Mouse (Mus musculus): ENCODE data around the gene Pxn. TPM values are rescaled to one million over a fixed set of nuclear protein-coding genes. Genes with fewer than 3 reads are reported as not detected.
"Not testable (repeated sequence)": the region's sequence is repeated elsewhere in the genome, so short reads cannot be mapped to it uniquely, and the experiment has no call there.

Pxn gene
- polyA plus RNA-seq, 1 experiment = 76.8 TPM

DNA sequence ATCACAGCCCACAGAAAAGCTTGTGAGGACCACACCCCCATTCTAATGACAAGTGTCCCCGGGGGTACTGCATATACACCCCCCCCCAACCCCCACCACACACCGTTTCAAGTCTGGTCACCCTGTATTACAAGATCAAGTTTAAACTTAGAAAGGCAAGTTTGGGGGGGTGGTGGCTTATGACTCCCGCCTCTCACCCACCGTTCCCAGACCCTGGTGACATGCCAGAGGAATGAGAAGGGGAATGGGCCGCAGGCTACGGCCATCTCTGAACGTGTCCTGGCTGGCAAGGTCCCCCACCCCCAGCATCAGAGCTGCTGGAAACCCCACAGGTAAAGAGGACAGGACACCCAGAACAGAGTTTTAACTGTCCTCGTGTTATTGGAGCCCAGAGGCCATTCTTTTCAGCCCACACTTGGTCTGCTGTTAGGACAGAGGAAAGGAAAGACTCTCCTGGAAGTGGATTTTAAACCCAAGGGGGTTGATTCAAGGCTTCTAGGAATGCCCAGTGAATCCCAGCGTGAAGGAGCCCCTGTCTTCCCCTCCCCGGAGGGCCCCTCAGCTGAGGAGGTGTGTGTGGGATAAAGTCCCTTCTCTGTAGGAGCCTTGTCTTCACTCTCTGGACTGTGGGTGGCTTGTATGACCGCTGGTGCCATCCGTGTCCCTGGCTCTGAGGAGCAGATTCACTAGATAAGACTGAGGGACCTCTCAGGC is 948 bp downstream of the Pxn start:
- WGBS = 21% methylated on average over 12 of the region's 12 CpGs
- DNase-seq (ENCODE audit: low read depth, low spot score) = no peak

DNA sequence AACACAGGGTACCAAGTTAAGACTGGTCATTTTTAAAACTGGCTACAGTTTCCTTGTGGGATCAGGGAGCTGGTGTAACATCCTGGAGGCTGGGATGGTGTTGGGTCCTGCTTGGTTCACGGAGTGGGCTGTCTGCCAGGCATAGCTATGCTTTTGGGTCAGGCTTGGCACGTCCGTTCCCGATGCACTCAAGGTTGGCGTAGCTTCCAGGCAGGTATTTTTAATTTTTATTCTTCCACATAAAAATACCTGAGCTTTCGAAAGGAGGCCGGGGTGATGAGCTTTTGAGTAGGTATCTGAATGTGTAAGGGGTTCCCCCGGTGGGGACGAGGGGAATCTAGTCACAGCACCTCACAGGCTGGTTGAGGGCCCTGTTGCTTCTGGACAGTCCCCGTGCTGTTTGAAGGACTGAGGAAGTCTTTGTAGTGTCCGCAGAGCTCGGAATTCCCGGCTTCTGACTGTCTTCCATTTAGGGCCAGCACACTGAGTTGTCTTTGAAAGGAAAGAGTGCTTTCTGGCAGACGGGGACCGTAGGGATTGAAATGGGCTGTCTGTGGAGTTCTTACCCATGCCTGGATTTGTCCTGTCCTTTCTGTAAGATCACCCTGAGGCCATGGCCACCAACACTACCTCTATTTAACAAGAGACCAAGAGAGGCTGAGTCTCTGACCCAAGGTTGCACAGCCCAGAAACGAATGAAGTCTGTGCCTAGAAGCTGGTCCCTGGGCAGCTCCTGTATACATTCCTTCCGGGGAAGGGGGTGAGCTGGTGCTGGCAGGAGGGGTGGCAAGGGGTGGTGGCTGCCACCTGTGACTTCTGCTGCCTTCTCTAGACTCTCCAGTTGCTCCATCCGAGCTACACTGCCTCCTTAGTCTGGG is 1.7 kb downstream of the Pxn start:
- DNase-seq (ENCODE audit: low read depth, low spot score) = no peak
- 52% methylated on average over 18 of the region's 18 CpGs for WGBS

DNA sequence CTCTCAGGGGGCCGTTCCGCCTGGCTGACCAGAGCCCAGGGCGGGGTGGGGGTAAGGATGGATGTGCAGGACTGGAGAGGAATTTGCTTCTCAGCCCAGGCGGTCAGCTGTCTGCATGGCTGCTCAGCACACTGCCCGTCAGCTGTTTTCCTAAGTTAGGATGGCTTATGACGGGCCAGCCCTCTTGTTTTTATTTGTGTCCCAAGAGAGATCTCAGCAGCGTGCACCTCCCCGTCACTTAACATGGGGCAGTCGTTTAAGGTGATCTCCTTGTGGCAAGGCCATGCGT is 2.3 kb downstream of the Pxn start:
- WGBS = 62% methylated on average over 10 of the region's 10 CpGs
- DNase-seq (ENCODE audit: low read depth, low spot score) = no peak

DNA sequence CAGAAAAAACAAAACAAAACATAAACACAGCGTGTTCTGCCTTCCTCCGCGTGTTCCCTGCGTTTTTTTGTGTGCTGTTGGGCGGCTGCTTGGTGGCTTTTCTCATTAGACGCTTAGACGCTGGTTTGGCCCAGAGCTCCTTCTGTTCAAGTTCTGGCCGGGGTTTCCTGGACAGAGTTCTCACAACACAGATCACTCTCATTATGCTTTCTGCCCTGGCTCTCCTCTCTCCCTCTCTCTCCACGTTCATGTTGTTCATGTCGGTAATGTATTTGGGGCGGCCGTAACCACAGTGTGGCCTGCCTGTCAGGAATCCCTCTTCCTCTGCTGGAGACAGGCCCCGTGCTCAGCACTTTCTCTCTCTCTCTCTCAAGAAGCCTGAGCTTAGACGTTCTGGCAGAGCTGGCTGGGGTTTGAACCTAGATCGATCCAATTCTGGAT is 2.9 kb downstream of the Pxn start:
- no peak for DNase-seq (ENCODE audit: low read depth, low spot score)
- 55% methylated on average over 15 of the region's 15 CpGs for WGBS

DNA sequence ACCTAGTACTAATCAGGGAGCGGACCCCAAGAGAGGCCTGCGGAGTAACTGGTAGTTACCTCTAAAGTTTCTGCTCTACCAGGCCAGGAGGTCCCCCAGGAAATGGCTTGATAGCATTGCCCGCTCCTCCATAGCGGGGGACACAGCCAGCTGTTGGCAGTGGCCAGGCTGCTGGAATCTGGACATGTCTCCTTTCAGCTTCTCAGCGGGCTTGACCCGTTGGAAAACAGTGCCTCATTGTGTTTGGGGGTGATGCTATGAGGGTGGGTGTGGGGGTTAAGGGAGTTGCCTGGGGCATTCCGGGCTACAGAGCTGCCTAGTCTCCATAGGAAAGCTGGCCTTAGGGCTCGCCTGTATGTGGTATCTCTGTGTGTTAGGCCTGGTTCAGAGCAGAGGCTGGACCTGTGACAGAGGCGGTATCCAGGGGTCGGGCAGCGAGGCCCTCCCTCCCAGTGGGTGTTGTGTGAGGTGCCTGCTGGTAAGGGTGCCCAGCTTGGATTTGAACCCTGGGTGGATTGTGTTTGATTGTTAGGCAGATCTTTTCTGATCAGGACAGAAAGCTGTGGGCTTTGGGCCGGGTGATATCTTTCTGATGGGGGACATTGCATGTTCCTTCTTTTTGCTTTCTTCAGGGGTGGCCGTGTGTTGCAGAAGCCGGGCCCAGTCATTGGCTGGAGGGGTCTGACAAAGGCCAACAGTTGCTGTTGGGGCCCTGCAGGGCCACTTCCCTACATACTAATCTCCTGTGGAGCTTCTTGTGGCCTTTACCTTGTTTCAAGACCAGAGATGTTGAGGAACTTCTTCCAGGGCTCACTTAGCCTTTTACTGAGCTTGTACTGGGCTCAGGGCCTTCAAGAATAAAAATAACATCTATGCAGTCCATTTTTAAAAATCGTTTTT is 3.6 kb downstream of the Pxn start:
- no peak for DNase-seq (ENCODE audit: low read depth, low spot score)
- WGBS = 71% methylated on average over 15 of the region's 15 CpGs

DNA sequence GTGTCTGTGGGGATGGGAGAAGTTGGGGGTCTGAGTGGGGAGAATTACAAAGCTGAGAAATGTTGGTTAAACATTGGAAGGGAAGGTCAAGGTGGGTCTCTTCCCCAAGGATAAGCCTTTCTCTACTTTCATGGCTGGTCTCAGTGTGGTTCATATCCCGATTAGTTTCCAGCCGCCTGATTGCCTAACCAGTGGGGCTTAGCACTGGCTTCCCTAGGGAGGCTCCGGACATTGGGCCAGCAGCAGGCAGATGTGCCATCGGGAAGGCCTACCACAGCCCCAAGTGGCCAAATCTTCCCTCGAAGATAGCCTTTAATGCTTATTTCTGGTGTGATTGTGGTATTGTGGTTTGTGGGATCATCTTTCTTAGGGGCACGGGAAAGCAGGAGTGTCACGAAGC is 5.9 kb downstream of the Pxn start:
- DNase-seq (ENCODE audit: low read depth, low spot score) = no peak

DNA sequence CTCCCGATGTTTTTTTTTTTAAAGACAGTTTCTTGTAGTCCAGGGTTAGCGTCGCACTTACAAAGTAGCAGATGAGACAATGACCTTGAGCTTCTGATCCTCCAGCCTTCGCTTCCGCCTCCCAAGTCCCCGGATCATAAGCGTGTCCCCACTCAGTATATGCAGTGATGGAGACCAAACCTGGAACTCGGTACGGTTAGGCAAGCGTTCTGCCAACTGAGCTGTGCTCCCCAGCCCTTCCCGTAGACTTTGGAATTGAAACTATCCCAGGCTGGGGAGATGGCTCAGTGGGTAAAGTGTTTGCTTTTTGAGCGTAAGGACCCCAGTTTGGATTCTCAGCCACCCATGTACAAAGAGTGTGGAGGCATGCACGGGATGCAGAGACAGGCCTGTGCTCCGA is 6.8 kb downstream of the Pxn start:
- no peak for DNase-seq (ENCODE audit: low read depth, low spot score)
- WGBS = 95% methylated on average over 14 of the region's 14 CpGs

More for the DNA sequence above, 5.9 kb downstream of the Pxn start:
- WGBS = 87% methylated on average over 7 of the region's 7 CpGs

DNA sequence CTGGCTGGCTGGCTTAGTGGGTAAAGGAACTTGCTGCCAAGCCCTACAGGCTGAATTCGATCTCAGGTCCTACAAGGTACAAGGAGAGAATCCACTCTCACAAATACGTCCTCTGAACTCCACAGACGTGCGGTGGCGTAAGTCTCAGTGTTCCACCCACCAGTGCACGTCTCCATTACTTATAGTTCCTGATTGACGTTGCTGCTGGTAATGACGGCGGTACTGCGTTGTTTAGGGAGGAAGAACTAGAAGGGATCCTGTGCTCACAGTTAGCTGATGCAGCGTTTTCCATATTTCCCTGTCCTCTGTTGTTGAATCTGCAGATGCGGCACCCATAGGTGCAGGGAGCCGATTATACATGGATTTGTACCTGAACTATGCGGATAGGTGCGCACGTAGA is 7.2 kb downstream of the Pxn start:
- WGBS = 88% methylated on average over 16 of the region's 16 CpGs
- no peak for DNase-seq (ENCODE audit: low read depth, low spot score)

DNA sequence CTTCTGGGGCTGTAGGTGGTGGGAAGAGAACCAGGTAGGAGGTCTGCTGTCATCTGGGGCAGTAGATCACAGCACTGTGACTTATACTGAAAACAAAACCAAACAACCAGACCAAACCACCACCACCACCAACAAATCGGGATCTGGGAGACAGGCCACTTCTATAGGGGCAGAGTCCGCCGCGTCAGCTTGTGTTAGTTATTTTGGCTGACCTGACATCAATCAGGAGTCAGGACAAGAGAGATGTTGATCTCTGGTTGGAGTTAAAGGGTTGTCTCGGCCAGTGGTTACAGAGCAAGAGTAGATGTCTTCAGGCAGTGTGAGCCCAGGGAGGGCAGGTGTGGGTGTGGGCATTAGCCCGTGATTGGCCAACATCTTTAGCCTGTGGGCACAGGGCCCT is 7.9 kb downstream of the Pxn start:
- no peak for DNase-seq (ENCODE audit: low read depth, low spot score)
- 77% methylated on average over 6 of the region's 6 CpGs for WGBS

DNA sequence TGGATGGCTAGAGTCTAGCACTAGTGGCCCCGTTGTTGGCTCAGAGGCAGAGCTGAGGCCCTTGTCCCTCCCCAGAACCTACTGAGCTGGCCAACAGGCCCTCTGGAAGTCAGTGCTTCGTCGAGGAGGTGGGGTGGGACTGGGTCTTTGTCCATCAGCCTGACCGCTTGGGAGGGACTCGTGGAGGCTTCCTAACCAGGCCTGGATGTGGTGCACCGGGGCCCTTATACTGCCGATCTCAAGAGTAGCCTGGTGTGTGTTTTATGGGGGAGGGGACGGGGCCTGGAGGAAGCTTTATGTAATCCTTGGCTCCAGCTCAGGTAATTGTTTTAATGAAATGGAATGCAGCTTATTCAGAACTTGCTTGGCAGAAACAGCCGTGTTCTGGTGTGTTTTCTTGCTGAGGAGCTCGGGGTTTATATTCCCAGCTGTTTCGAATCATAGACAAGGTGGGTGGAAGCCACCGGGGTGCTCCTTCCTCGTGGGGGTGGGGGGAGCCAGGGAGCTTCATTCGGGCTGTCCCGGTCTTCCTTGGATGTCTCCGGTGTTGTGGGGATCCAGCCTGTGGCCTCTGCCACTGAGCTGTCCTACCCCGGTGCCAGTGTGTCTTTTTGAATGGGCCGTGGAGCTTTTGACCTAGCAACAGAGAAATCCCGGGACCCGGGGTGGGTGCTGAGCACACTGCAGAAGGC is 8.6 kb downstream of the Pxn start:
- WGBS = 21% methylated on average over 20 of the region's 20 CpGs
- no peak for DNase-seq (ENCODE audit: low read depth, low spot score)

DNA sequence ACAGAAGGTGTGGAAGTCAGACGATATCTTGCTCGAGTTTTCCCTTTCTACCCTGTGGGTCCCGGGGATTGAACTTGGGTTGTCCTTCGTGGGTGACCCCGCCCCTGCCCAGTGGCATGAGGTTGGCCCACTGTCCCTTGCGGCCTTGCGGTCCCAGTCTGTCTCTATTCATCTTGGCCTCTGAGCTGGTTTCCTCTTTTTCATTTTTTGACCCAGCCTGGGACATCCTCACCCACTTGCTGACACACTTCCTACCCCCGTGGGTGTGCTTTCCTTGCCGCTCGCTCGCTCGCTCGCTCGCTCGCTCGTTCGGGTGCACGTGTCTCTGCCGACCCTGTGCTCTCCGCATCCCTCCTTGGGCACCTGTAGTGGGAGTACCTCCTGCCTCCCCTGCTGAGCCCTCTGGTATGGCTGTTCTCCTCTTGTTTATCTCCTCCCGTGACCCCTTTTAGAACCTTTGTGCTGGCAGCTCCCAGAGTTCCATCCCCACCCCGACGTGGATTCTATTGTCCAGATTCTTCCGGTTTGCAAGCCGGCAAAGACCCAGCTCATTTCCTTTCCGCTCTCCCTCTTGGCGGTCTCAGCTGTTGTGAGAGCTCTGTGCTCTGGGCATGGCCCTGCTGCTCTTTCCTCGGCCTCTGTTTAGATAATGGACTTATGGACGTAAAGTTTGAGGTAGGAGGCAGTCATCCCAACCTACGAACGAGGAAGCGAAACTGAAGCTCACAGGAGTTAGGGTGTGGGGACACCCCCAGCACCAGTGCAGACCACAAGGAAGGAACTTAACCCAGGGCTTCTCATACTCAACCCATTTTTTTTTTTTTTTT is 9.8 kb downstream of the Pxn start:
- no peak for DNase-seq (ENCODE audit: low read depth, low spot score)
- 68% methylated on average over 32 of the region's 32 CpGs for WGBS

DNA sequence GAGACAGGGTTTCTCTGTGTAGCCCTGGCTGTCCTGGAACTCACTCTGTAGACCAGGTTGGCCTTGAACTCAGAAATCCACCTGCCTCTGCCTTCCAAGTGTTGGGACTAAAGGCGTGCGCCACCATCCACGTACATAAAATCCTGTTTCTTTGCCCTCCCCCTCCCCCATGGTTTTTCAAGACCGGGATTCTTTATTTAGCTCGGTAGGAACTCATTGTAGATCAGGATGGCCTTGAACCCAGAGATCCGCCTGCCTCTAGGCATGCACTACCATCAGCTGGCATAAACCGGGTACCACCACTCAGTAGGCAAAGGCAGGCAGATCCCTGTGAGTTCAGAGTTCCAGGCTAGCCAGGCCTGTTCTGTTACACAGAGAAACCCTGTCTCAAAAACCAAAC is 10.4 kb downstream of the Pxn start:
- WGBS = 82% methylated on average over 7 of the region's 7 CpGs

DNA sequence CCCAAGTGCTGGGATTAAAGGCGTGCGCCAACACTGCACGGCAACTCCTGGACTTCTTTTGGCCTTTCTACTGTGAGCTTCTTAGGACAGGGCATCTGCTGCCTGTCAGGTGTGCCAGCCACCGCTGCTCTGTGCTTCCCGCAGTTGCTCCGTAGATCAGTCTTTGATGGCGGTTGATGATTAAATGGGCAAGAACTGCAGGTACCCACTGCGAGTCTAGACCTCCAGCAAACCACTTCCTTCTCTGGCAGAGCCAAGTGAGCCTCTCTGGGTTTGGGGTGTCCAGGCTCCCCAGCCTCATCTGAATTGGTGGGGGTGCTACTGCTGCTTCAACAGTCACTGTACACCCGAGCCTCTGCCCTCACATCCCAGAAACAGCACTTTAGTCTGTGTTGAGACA is 11.0 kb downstream of the Pxn start:
- DNase-seq (ENCODE audit: low read depth, low spot score) = no peak
- WGBS = 81% methylated on average over 9 of the region's 9 CpGs

More for the DNA sequence above, 10.4 kb downstream of the Pxn start:
- DNase-seq (ENCODE audit: low read depth, low spot score) = no peak

DNA sequence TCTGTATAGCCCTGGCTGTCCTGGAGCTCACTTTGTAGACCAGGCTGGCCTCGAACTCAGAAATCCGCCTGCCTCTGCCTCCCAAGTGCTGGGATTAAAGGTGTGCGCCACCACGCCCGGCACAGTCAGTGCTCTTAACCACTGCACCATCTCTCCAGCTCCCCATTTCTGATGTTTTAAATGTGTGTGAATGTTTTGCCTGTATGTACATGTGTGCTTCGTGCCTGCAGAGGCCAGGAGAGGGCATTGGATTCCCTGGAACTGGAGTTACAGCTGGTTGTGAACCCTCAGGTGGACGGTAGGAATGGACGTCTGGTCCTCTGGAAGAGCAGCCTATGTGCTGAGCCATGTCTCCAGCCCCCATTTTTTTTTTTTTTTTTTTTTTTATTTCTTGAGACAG is 11.7 kb downstream of the Pxn start:
- not testable (repeated sequence) for DNase-seq (ENCODE audit: low read depth, low spot score)
- WGBS = 94% methylated on average over 8 of the region's 8 CpGs

DNA sequence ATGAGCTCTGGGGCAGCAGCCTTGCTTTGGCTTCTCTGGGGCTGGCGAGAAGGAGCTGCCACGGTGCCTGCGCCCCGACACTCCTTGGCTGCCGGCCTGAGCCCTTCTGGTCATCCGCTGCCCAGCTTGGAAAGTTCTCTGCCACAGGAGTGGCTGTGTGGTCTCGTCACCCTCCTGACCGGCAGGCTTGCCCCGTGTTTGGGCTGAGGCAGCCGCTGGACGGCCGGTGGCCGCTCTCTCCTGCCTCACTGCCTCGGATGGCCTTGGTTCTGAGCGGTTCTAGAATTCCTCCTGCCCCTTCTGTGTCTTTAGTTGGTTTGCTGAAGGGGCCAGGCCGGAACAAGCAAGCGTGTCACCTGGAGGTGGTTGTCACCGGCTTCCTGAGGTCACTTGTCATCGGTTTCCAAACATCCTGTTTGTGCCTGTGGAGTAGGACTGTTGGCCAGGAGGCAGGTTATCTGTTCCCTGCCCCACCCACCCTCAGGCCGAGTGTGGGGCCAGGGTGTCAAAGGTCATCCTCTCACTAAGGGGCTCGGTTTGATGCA is 13.9 kb downstream of the Pxn start:
- WGBS = 45% methylated on average over 21 of the region's 21 CpGs

DNA sequence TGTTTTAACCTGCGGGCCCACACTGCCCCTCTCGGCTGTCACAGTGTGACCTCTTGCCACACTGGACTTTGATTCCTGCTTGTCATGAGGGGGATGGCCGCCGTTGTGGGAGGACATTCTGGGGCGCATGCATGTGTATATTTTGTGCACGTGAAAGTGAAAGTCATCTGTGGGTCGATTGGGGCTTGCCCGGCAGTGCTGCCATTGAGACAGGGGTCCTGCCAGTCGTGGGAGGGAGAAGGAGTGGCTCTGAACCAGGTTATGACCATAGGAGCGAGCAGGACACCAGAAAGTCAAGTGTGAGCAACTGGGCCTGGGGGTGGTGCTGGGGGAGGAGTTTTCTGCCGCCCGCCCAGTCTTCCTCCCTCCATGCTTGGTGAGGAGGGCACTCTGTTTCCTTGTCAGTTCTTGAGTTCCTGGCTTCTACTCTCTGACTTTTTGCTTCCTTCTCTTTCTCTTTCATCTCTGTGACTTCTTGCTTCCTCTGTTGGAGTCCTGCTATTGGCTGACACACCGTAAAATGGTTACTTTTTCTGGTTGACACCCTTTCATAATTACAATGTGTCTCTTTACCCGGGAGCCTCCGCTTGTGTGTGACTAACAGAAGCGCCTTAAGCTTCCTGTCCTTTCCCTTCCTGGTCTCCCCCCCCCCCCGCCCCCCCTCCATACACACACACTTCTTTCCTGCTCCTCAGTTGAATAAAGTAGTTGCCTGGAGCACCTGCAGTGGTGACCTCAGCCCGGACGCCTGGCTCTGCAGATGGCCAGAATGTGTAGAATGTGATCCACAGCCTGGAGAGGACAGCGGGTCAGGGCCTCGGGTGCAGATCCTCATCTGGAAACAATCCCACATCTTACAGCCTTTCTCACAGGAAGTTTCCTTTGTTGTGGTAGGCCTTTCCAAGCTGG is 15.3 kb downstream of the Pxn start:
- 8% methylated on average over 21 of the region's 21 CpGs for WGBS
- DNase-seq (ENCODE audit: low read depth, low spot score) = no peak

More for the DNA sequence above, 13.9 kb downstream of the Pxn start:
- no peak for DNase-seq (ENCODE audit: low read depth, low spot score)

DNA sequence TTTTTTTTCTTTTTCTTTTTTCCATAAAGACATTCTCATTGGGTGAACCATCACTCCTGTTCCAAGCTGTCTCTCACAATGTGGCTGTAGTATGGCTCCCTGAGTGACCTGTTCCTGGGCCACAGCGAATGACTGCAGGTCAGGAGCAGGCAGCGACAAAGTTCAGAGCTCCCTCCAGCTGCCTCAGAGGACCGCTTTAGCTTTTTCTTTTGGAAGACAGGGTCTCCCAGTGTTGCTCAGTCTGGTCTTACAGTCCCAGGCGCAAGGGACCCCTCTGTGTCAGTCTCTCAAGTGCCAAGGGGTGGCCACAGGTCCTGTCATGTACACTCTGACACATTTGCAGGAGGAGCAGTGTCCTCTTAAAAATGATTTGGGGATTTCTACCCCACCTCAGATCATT is 16.1 kb downstream of the Pxn start:
- 83% methylated on average over 4 of the region's 4 CpGs for WGBS
- DNase-seq (ENCODE audit: low read depth, low spot score) = no peak
